Mouse (Mus musculus) T-cell, adult 66 days (primary cell): ENCODE measurements around the gene Olfr1512. TPM values are rescaled to one million over a fixed set of nuclear protein-coding genes. Genes with fewer than 3 reads are reported as not detected.

Source experiments
- total RNA-seq, 2 experiments: library from RNA; stranded (reverse); gene quantifications; 3 replicates in 1 of 2; 4 replicates in 1 of 2; pipeline ENCODE4 v1.2.4; 2023

The Olfr1512 gene
- total RNA-seq: not detected

GRCm38 (mm10) chr14:52379068-52379467 is at the start of gene Olfr1512:
Gene Olfr1512, minus strand, starts transcription at chr14:52379168.

GRCm38 (mm10) chr14:52414273-52414672 is 35.3 kb upstream of the Olfr1512 start, which contains the start of gene Olfr1510:
Gene Olfr1510, minus strand, starts transcription at chr14:52414373.

GRCm38 (mm10) chr14:52397279-52397678 is 18.3 kb upstream of the Olfr1512 start, which contains the start of gene Olfr1511:
Gene Olfr1511, minus strand, starts transcription at chr14:52397379.

GRCm38 (mm10) chr14:52356308-52356707 is 22.7 kb downstream of the Olfr1512 start, which contains the start of gene Olfr1513:
Gene Olfr1513, minus strand, starts transcription at chr14:52356408.

GRCm38 (mm10) chr14:52327910-52328812 is 50.8 kb downstream of the Olfr1512 start, which contains the start of gene Sall2:
Gene Sall2, minus strand, starts transcription at chr14:52328762.

Other genes starting within 250 kb of the Olfr1512 start
- gene Supt16, start 181.8 kb downstream of the Olfr1512 start, total RNA-seq: 10 to 100 TPM; 71.1 to 71.8 TPM
- gene Chd8, start 121.4 kb downstream of the Olfr1512 start, total RNA-seq: 100 to 1,000 TPM; 237 to 253 TPM
- gene Tox4, start 100.0 kb downstream of the Olfr1512 start, total RNA-seq: 100 to 1,000 TPM; 103 to 118 TPM
- gene Rab2b, start 99.6 kb downstream of the Olfr1512 start, total RNA-seq: 10 to 100 TPM; 15.6 to 17.5 TPM
- gene Mettl3, start 74.0 kb downstream of the Olfr1512 start, total RNA-seq: 10 to 100 TPM; 58.0 to 94.6 TPM
- gene Sall2, start 50.4 kb downstream of the Olfr1512 start, total RNA-seq: 1 to 10 TPM; 3.7 to 4.4 TPM
- not detected for gene Olfr1513, start 22.8 kb downstream of the Olfr1512 start, total RNA-seq
- not detected for gene Olfr1511, start 18.2 kb upstream of the Olfr1512 start, total RNA-seq
- gene Olfr1510, start 35.2 kb upstream of the Olfr1512 start, total RNA-seq: not detected
- not detected for gene Olfr1509, start 63.8 kb upstream of the Olfr1512 start, total RNA-seq
- gene Olfr1508, start 88.3 kb upstream of the Olfr1512 start, total RNA-seq: not detected
- gene Olfr1507, start 116.6 kb upstream of the Olfr1512 start, total RNA-seq: not detected